Mouse (Mus musculus) heart, adult 18-20 months (tissue): ENCODE measurements around the gene Vps37c. TPM values are rescaled to one million over a fixed set of nuclear protein-coding genes. Genes with fewer than 3 reads are reported as not detected.

Source experiments
- DNase-seq, 2 experiments: peaks; one replicate each; pipeline ENCODE4 v3.0.0; 2021 to 2022; ENCODE audit warnings: mixed read lengths in 1 of 2
- total RNA-seq, 2 experiments: library from RNA; stranded (reverse); gene quantifications; 2 replicates each; pipeline ENCODE4 v1.2.3; 2021

Vps37c gene
- total RNA-seq, 2 experiments from 2014 or later, result 20.4 to 21.8 TPM

DNA sequence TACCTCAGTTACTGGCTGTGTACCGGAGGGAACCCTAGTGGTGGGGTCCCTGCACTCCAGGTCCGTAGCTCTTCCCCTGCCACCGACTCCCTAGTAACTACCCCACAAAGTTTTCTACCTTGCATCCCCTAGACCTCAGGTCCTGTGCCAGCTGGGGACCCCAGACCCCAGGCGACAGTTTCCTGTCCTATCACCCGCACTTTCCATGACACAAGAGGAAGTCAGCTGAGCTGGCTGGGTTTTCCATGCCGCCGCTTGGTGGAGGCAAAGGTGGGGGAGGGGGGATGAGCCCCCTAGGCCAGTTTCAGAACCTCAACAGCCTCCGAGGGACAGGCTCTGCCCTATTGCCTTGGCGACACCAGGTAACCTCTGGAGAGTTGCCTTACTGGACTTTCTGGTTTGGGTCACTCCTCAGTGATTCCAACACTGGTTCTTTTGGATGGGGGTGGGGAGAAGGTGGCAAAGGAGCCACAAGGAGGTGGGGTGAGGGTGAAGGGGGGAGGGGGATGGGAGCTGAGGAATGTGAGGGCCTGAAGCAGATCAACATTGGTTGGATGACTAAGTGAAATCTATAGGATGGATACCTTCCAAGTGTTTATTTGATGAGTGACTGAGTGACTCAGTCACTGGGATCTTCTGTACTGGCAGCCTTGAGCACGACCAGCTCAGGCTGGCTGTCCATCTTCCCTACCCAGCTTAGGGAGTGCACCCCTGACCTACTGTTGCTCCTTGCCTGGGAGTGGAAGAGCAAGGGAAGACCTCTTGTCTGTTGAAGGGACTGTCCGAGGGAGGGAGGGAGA, 52.3 kb downstream of the Vps37c start:
- DNase-seq, result no peak

DNA sequence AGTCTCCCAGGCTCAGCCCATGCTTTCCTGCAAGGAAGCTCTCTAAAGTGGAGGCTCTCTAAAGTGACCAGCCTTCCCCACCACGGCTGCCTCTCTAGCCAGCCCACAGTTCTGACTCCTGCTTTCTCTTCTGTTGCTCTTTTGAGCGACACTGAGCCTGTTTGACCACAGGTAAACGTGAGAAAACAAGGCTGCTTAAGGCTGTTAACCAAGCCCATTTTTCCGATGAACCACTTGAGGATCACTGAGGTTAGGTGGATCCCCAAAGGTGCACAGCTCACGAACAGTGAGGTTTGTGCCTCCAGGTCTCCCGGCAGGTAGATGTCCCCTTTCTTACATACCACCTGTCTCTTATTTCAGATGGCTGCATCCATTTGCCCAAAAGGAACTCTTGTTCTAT, 53.6 kb downstream of the Vps37c start:
- no peak for DNase-seq

DNA sequence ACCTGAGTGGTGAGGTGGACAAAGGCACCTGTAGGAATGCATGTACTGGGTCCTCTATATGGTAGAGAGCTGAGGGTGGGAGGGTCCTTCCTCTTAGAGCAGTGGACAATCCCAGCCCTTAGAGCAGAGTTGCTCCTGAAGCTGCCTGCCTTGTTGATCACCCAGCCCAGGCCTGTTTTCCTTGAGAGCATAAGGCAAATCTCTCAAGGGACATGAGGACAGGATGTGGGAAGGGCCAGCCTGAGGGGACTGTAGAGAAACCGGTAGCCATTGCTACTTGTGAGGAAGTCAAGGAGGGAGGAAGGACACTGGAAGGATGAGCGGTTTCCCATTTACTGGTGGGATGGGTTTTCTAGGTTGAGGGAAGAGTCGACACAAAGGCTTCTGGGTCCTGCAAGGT, 54.0 kb downstream of the Vps37c start:
- peak in 1 of 2 experiments; percentile 34 for DNase-seq

- no peak for DNase-seq
Observed at GRCm38 (mm10) chr19:10747182-10747581, 58.6 kb downstream of the Vps37c start.

DNA sequence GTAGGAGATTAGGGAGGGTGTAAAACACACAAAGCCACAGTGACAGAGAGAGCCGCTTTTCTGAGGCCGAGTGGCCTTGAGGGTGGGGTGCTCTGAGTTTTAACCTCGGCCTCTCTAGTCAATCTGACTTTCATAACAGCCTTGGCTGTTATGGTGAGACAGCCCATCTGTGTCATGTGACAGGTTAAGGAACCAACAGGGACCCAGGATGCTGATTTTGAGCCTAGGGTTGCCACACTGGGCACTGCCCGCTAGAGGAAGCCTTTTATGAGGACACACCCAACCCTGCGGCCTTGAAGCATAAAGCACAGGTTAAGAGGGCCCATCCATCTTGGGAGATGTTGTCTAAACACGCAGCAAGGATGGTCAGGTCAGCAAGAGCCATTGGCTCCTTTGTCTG, 59.2 kb downstream of the Vps37c start:
- no peak for DNase-seq

- no peak for DNase-seq
Observed at GRCm38 (mm10) chr19:10748401-10749102, 60.0 kb downstream of the Vps37c start.

- DNase-seq, result no peak
Observed at GRCm38 (mm10) chr19:10749295-10749694, 60.8 kb downstream of the Vps37c start.

DNA sequence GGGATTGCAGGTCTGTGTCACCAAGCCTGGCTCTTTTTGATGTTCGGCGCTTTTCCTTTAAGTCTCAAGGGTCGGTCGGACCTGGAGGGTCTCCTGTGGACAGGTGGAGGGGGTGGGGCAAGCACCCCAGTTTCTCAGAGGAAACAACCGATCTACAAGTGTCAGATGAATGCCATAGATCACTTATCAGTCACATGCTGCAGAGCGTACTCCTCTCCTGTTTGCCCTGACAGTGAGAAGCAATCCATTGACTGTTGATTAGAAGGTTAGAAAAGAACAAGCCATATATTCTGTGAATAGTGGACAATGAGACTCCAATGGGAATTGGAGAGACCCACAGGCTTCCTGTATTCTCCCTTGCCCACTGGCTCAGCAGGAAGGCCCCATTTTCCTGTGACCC, 61.6 kb downstream of the Vps37c start:
- no peak for DNase-seq

GRCm38 (mm10) chr19:10751607-10752006, 63.1 kb downstream of the Vps37c start:
- no peak for DNase-seq

DNA sequence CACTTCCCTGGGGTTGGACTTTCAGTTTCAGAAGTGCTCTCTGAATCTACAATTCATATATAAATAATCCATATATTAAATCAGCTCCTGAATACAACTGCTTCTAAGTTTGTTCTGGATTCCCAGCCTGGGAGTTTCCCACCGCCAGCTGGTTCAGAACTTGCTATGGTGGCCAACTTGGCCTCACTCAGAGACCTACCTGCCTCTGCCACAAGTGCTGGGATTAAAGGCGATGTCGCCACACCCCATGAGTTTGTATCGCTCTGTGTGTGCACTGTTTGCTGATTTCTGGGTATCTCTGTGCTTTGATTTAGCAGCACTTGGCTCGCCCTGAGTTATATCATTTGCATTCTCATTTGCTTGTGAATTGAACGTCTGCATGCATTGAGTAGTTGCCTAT, 63.6 kb downstream of the Vps37c start:
- DNase-seq, result no peak

DNA sequence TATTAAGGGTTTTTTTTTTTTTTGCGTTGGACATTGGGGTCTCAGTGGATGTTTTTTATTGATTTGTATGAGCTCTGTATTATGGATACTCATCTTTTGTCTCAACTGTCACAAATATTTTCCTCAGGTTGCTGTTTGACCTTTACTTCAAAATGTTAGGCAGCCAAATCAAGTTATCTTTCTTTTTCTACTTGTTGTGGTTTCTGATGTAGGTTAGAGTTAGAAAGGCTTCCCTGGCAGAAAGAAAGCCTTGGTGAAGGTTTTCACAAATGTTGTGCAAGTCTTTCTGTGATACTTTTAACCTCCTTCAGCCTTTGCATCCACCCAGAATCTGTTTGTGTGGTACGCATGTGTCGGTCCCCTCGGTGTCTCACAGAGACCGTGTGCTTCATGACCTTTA, 64.1 kb downstream of the Vps37c start:
- DNase-seq, result no peak

DNA sequence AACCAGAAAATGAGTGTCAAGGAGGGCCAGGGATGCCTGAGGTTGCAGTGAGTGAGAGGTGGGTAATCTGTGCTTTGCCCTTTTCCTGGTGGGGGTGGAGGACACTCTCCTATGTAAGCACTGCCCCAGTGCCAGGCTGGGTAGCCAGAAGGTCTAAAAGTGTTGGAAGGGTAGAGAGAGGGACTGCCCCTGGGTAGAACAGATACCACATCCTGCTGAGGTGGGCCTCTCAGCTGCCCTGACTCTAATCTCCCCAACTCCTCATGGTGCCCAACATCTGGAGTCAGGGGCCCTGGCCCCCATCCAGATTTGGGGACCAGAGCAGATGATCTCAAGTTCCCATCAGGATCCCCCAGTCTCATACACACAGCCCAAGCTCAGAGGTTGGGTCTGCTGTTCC, 68.6 kb downstream of the Vps37c start:
- no peak for DNase-seq

DNA sequence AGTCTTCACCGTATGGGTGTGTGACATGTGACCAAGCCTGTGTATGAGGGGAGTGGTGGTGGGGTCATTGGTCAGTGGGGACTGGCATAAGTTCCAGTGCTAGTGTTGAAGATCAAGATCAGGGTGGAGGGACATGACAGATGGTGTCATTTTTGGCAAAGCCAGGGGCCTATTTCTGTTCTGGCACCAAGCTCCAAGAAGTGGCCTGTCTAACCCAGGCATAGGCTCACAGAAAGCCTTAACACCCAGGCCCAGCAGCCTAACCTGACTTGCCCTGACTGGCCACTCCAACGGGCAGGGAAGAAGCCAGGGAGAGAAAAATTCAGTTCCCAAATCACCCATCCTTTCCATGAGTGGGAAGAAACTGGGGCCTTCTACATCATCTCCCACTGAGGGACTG, 69.0 kb downstream of the Vps37c start:
- no peak for DNase-seq

GRCm38 (mm10) chr19:10758708-10759107, 70.2 kb downstream of the Vps37c start:
- no peak for DNase-seq

GRCm38 (mm10) chr19:10759525-10759924, 71.0 kb downstream of the Vps37c start:
- DNase-seq, result no peak

DNA sequence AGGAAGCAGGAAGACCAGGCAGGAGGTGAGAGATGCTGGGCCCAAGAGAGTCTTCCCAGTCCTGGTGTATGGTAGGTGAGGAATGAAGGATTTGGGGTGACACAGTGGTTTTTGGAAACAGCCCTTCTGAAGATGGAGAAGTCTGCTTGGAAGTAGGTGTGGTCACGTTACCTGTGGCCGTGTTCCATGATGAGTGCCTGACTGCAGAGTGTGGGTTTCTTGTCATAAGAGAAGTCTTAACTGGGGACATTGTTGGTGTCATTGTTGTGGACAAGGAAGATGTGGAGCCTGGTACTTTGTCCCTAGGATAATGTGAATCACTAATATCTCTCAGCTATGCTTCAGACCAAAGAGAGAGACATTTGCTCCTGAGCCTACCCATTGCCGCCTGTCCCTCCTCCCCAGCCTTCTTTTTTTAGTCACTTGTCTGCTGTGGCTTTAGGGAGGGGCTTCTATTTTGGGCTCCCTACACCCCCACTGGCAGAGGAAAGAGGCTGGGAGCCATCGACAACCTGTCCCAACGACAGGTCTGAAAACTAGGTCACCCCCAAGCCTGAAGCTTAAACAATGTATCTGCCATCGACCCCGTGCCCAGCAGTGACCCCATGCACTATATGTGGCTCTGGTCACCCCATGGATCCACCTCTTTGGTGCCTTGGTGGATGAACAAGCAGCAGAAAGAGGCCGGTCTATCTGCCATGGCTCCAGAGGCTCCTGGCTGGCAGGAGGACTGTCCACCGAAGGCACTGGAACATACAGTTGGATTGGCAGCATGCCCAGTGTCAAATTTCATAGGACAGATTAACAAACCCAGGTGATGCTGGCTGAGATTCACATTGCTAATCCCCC, 71.7 kb downstream of the Vps37c start:
- peak; percentile 68 to 78 for DNase-seq

DNA sequence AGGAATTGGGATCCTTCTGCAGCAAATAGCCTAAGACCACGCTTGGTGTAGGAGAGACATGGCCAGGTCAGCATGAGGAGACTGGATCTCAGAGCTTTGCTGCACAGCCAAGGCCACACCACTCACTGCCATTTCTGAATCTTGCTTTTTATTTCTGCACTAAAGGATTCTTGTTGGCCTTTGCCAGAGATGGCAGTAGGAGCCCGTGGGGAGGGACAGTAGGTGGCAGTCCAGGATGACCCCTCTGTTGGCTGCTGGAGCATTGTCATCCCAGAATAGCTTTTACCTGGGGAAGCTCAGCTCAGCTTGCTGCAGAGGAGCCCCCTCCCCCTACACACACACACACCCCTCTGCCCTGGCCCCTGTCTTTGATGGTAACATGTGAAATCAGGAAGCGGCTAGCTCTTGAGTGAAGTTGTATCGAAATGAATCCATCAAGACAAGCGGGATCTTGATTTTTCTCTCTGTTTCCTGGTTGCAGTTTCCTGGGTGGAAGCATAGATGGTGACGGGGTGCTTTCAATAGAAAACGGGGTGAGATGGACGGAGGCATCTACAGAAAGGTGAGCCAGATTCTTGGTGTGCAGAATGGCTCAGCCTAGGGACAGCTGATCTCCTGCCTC, 73.4 kb downstream of the Vps37c start:
- no peak for DNase-seq

DNA sequence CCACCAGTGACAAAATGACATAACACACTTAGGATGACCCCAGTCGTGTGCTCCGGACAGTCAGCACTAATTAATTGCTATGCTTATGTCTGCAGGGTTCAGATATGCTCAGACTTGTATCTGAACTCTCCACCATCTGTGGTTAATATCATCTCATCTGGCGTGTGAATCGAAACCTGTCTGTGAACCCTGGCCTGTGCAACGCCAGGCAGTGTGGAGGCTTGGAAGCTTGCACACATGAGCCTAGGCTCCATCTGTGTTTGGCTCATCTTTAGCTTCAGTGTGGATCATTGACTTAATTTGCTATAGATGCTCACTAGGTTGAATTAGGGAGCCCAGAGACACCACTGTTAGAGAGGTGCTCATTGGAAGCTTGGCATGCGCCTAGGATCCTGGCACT, 73.9 kb downstream of the Vps37c start:
- no peak for DNase-seq

DNA sequence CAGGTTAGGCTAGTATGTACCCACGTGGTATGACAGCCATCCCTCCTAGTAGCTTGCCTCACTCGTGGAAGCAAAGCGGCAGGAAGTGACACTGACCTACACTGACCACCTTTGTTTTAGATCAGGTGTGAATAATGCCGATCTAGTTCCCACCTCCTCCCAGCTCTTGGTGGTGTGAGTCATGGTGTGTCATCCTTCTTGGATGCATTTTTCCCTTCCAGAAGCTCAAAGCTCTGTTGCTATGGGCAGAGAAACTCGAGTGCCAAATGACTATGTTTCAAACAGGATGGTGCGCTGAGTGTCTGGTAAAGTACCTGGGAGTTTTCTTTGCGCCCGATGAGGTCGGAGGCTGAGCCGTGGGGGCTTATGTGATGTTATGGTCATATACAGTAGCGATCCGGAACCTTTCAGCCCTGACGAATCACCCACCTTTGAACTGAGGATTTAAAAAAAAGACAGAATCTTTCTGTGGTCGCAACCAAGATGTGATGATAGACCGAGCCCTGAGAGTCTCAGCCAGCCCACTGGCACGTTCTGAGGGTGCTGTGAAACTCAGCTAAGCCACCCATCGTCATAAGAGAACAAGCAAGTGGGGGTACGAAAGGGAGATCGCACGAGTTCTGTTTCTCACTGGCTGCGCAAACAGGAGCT, 75.0 kb downstream of the Vps37c start:
- DNase-seq, result no peak
